Mouse (Mus musculus): ENCODE results near the gene Olfr282.

GRCm38 (mm10) chr15:98415996-98416395 lies 15.0 kb upstream of the Olfr282 start:
- TF ChIP-seq CTCF (IDR thresholded peaks at IDR 0.05; ENCODE audit: low read depth) (no peak), EP300 (IDR thresholded peaks at IDR 0.05; ENCODE audit: low read depth) (no peak)

Data from liver, embryonic 14.5 days (tissue).